Mouse (Mus musculus) Muller cell, postnatal 12 days (primary cell): Measurements from ENCODE around the gene Pxylp1.
A peak's percentile ranks its signal among the peaks of the same experiment; 100 is the strongest.

ENCODE experiments used
- DNase-seq: peaks from one replicate; pipeline ENCODE4 v3.0.0-alpha.2; 2015; ENCODE audit errors: inconsistent ontology term

The Pxylp1 gene

DNA sequence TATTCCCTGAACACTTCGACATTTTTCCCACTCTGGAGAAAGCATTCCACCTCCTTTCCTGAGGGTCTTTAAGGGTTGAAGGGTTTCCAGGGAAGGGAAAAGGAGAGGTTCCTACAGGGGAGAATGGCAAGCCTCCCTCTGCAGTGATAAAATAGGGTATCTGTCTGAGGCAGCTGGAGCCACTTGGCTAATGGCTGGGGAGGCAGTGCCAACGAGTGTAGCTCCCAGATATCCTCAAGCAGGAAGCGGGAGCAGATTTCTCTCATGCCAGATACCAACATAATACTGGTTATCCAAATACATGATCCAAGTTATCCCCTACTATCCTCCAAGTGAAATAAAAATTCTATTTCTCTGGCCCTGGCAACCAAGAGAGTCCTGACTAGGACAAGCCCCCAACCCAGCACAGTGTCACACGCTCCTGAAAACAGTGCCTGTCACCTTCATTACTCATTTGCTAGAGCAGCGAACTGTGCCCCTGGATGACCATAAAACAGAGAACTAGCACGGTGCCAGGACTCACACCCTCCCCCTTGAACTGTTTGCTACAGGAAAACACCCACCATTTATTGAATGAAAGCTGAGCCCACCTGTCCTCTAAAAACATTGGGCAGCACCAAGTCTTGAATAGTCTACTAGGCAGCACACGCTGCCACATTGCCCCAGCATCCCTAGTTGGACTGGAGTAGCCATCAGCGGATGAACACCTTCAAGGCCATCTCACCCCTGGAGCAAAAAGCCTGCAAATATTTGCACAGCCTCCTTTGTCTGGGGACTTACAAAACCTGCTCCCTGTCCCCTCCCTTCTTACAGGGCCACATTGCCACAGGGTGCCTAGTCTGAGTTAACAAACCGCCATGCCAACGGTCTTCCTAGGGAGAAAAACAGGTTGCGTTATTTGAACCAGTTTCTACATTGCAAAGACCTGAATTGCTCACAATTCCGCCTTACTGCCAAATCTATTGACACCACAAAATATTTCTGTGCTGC is 833 bp downstream of the Pxylp1 start:
- DNase-seq = no peak

DNA sequence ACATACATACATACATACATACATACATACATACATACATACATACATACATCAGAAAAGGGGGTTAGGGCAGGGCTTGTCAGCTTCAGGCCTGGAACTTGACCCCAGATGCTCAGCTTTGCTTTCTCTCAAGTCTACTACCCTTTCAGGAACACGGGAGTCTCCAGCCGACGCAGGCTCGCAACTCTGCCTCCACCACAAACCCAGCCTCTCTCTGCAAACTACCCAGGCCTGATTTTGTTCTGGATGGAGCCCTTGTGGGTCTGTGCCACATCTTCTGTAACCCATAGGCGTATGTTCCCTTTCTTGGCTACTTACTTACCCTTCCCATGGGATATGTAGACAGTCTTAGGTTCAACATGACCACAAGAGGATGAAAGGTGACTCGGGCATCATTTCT is 1.7 kb downstream of the Pxylp1 start:
- DNase-seq = no peak

DNA sequence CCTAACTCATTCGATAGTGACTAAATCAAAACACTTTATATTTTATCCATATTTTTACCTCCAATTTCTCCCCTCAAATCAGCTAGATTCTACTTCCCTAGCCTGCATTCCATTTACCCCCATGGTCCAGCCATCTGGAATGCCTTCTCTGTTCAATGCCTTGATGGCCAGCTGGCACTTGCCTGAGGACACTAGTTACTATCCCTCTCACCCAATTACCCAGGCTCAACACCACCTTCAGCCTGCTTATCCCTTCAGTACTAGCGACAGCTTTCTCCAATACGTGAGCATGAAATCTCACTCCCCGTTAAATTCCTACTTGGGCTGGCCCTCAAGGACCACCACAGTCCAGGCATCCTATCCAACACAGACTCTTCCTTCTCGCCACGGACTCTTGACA is 2.2 kb downstream of the Pxylp1 start:
- no peak for DNase-seq

DNA sequence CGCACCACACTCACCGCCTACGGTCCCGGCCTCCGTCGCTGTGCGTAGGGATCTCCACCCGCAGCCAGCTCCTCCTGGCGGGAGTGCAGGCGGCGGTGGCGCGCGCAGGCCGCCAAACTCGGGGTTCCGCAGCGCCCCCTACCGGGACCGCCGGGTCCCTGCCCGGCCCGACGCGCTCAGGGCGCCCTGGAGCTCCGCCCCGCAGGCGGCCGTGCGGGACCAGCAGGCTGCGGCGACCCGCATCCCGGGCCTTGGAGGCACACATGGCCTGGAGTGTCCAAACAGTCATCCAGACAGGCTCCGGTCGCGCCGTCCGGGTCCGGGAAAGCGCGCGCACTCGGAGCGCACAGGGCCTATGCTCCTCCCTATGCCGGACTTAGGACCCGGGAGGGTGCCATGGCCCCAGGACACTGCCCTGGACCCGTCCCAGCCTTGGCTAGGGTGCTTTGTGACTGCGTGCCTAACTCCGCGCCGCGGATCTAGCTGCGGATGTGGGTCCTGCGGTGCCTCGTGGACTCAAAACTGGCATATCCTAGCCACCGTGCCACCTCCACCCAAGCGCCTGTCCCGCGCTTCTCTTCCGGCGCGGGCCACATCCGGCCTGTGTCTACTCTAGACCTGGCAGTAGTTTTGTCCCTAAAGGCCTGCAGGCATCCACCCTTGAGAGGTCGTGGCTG is 3.0 kb downstream of the Pxylp1 start:
- peak; percentile 88 for DNase-seq

DNA sequence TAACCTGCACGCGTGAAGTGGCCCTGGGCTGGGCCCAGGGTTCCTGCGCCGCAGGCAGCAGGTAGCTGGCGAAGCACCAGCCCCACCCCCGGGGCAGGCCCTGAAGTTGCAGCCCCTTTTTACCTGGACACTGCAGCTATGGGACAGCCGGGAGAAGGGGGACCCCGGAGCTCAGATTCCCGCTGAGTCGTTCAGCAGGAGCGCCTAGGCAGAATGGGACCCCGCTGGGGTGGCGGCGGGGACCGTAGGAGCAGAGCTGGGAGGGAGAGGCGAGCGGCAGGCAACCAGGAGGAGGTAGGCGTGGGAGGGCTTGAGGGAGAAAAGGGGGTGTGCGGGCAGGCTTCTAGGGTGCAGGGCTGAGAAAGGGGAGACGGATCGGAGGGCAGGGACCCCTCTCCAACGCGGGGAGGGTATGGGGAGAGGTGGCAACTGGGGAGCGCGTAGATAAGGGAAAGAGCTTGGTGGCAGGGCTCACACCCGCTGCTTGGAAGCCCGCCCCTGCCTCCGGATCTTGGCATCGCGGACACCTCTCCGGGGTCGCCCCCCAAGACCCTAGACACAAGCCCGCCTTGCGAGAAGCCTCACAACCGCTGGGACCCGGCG is 3.6 kb downstream of the Pxylp1 start:
- no peak for DNase-seq

DNA sequence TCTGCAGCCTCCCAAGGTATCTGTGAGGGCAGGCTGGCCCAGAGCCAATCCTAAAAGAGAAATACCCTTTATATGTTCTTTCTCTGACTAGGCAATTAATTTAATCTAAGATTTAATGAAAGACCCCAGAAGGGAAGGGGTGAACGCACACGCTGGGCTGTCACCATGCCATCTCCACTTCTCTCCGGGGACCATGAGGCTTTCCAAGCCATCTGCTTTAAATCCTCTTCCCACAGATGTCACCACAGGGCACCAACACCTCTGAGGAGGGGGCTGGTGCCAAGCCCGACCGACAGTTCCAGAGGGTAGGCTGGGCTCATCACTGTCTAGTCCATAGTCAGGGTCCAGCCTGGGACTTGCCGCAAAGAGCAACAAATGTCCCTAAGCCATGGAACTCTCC is 4.5 kb downstream of the Pxylp1 start:
- no peak for DNase-seq

DNA sequence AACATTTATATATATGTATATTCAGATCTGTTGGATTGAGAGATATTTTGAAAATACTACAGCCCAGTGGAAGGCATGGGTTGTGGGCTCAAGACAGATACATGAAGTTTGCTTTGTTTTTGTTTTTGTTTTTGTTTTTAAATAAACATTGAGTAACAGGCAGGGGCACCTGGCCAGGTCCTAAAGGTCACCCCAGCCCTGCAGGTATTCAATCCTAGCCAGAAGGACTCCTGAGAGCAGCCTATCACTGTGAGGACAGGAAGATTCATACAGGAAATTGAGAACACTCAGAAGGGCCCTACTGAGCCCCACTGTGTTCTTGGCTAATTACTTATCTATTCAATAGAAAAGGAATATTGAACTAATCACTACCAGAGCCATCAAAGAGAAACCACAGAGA is 5.0 kb downstream of the Pxylp1 start:
- DNase-seq = no peak

DNA sequence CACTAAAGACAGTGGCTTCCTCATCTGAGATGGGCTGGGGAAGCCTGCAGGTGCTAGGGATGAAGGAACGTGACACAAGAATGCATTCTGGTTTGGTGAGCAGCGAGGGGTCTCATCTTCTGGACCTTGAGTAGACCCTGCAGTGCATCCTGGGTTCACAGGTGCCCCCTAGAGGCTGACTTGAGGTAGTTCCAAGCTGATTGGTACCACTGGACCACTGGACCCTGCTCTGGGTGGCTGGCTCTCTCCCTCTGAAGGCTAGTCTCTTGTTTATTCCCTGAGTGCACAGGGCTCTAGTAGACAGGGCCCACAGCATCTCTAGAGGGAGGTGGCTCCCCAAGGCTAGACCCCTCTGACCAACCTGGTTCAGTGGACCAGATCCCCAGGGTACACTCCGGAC is 6.7 kb downstream of the Pxylp1 start:
- DNase-seq = no peak

DNA sequence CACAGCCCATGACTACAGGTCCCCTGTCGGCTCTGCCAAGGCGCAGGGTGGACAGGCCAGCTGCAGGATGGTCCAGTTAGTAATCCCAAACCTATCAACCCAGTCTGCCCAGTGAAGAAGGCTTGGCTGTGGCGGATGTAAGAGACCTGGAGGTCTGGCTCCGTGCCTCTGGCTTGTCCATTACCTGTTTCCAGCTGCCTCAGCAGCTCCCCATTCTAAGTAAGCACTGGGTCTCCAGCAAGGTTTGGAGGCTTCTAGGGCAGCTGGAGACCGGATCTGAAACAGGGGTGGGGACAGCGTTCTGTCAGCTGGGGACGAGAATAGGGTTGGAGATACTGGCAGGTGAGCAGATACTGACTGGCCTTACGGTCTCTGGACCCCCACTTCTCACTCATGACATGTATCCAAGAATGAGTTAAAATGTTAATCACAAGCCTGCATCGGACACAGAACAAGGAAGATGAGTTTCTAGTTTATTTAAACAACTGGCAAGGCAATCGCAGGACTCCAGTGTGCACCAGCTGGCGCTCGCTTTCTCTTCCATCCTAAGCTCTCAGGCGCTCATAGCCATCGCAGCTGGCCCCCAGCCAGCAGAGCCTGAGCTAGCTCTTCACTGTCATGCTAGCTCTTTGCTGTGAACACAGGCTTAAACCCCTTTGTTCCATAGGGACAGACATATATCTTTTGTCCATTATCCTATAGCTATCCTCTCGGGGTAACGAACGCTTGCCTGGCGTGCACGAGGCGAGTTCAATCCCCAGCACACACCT is 9.8 kb downstream of the Pxylp1 start:
- no peak for DNase-seq

DNA sequence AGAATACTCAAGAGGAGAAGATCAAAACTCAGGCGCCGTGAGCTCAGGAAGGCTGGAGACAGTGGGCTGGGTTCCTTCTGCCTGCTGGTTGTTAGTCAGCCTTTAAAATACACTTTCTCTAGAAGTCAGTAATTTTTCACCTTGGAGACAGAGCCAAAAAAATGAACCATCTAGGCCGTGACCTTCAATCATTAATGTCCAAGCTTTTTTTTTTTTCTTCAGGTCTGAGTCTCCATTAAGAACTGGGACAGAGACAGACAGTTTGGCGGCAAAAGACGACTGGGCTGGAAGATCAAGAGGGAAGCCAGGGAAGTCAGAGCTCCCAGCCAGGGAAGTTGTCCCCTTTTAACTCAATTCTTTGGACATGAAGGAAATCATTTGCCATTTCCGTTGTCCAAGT is 10.6 kb downstream of the Pxylp1 start:
- no peak for DNase-seq

DNA sequence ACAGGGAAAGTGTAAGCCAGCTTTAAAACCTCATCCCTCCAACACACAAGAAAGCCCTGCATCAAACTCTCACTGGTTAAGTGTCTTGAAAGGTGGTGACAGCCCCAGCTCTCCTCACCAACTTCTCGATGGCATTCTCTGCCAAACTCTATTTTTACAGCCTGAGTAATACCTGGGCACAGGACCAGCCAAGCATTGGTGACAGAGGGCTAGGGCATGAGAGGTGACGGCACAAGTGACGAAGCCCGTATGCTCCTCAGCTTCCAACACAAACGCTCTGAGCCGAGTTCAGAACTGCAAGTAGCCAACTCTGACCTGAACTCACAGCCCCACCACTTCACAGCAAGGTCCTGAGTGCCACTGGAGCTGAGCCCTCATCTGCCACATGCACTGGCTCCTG is 13.4 kb downstream of the Pxylp1 start:
- no peak for DNase-seq

DNA sequence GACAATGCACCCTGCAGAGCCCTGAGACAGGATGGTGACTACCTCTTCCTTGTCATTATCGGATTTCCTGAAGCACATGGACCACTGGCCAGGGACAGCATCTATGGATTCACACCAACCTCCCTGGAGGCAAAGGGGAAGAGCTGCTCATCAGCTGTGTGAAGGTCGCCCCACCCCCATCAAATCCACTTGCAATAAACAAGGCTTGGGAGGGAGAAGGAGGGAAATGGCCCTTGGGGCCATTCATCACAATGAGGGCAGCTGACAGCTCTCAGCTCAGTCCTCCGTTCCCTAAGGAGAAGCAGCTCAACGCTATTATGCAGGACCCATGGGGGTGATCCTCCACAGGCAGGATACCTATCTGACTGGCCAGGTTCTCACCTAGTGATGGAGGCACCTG is 14.0 kb downstream of the Pxylp1 start:
- DNase-seq = no peak

DNA sequence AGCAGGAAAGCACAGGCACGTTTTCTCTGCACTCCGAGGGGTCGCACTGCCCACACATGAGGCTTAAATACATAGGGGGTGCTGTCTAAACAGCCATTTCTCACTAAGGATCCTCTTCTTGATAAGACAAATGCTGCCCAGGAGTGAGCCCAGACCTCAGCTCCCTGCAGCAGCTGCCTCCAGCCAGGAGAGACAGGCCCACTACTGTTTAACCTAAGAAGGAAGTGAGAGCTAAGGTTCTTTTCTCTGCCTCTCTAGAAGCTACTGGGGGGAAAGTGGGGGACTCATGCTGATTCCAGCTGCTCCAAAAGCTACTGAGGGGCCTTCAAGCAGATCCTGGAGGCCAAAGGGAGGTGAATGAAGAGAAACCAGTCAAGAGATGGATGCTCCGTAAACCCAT is 16.8 kb downstream of the Pxylp1 start:
- no peak for DNase-seq

DNA sequence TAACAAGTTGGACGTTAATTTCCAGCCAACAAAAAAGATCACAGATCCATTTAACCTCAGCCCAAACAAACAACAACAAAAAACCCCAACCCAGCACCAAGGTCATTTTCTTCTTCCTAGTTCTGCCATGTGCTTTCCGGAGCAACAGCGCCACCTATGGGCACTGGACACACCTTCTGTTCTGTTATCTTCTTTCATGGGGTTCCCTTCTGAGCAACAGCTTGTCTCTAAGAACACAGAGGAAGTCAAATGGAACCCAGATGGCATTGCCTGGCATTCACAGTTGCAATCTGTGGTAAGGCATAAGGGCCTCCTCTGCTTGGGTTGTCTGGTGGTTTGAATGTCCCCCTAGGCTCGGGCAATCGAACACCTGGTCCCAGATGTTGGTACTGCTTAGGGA is 19.4 kb downstream of the Pxylp1 start:
- DNase-seq = no peak

DNA sequence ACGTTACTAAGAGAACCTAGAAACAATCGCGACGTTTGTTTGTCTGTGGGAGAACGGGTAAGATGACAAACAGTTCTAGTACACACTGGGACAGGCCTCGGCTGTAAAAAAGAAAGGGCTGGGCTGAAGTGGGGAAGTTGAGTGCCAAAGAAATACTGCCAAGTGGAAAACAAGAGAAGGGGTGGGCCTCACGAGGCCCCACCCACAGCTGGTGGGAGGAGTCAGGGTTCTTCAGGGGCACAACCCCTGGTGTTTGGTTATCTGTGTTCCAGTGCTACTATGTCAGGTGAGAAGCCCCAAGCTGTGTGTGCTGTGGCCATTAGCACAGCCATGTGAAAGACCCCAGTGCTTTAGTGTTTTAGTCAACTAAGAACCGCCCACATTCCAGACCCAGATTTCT is 22.4 kb downstream of the Pxylp1 start:
- no peak for DNase-seq

DNA sequence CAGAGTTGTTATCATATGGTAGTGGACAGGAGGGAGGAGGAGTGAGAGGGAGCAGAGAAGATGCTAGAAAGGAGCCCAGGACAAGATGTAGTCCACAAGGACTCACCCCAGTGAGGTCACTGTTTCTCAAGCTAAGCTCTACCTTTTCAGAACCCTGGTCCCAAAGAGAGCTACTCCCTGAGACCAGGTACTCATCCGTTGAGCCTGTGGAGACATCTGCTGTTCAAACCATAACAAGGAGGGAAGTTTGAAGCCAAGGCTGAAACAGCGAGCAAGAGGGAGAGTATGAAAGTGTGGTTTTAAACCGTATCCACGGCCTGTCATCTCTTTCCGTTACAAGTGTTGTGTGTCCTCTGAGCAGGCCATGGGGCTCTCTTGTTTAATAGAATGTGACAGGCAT is 22.9 kb downstream of the Pxylp1 start:
- DNase-seq = no peak

DNA sequence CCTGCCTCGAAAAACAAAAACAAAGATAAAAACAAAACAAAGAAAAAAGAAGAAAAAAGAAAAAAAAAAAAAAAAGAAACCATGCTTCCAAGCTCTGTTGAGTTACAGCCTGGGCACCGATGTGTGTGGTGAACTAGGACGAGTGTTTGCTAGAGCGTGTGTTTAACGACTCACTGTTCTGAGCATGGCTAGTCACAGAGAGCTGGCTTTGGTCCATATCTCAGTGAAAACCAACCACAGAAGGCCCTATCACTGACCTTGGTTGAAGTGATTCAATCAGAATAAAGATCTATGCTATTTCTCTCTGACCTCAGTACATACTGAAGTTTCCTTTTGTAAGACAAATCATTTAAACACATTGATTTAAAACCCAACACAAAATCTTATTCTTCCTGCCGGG is 23.9 kb downstream of the Pxylp1 start:
- no peak for DNase-seq

DNA sequence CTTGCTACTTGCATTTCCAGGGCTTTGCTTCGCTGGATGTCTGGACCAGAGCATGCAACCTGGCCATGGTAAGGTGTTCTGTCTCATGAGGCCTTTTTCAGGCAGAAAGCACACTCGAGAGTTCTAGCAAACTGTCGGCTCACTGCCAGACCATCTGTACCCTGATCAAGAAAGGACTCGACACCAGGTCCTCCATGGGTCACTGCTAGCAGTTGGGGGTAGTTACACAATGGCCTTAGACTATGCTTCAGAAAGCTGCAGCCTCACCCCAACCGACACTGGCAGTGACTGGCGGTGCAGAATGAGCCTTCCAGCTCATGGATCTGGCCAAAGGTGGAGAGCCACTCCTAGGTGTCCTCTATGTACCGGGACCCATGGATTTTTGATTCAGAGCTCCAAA is 25.3 kb downstream of the Pxylp1 start:
- DNase-seq = no peak

DNA sequence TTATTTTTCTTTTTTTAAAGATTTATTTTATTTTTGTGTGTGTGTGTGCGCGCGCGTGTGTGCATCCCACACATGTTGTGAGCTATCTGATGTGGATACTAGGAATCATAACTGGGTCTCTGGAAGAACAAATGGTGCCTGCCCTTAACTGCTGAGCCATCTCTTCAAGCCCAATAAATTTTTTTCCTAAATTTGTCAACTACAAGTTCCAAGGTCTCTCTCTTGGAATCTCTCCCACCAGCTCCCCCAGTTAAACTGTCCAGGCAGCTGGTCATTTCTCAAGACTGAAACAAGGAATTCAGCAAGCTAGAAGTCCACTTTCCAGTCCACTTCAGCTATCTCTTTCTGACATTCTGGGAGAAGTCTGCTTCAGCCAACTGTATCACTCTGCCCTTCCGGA is 26.3 kb downstream of the Pxylp1 start:
- DNase-seq = no peak

DNA sequence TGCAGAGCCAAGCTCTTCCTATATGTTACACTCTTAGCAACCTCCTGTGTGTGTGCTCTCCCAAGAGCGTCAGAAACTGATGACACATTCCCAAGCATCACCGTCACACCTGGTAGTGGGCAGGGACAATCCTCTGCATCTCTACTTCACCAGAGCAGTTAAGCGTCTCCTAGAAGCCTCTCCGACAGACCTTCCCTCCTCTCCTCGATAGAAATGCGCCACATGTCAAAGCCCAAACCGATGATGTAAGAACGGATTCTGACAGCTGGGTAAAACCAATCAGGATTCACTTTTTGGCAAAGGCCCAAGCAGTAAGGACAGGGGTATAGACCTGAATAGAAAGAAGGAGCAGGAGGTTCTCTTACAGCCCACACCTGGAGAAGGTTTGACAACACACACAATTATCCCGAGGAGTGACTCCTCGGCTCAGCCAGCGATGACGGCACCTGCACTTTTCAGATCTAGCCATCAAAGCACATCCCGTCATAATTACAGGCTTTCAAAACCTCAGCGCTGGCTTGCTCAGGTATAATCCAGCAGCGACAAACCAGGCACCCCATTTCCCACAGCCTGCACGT is 26.9 kb downstream of the Pxylp1 start:
- no peak for DNase-seq

DNA sequence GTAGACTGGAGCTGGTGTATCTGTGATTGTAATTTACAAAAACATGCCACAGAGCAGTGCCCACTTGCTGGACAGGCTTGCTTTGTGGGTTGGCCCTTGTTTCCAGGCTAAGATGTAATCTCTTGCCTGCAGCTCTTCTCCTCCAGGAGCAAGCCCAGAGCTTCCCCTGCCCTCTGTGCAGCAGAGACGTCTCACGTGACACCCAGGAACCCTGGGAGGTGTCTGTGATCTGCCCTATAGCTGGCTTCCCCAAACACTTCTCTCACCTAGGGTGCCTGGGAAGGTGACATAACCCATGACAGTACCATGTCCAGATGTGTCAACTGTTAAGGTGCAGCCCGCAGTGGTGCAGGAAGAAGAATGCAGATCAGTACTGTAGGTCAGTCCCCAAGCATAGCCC is 28.9 kb downstream of the Pxylp1 start:
- DNase-seq = no peak

DNA sequence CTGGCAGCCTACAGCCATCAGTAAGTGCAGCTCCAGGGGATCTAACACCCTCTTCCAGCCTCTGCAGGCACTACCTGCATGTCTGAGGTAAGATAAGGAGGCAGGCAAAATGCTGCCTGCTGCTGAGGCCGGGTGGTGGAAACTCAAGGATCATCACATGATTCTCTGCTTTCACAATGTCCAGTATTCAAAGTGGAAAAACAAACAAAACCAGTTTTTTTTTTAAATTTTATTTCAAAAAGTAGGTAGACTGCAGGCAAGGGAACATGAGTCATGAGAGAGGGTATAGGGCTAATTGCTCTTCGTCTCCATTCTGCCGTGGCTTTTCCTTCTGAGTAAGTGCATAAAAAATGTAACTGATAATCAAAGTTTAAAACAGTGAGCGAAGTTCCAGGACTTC is 29.6 kb downstream of the Pxylp1 start:
- DNase-seq = no peak
